Mouse (Mus musculus): ENCODE measurements around the gene Ankrd63.

DNA sequence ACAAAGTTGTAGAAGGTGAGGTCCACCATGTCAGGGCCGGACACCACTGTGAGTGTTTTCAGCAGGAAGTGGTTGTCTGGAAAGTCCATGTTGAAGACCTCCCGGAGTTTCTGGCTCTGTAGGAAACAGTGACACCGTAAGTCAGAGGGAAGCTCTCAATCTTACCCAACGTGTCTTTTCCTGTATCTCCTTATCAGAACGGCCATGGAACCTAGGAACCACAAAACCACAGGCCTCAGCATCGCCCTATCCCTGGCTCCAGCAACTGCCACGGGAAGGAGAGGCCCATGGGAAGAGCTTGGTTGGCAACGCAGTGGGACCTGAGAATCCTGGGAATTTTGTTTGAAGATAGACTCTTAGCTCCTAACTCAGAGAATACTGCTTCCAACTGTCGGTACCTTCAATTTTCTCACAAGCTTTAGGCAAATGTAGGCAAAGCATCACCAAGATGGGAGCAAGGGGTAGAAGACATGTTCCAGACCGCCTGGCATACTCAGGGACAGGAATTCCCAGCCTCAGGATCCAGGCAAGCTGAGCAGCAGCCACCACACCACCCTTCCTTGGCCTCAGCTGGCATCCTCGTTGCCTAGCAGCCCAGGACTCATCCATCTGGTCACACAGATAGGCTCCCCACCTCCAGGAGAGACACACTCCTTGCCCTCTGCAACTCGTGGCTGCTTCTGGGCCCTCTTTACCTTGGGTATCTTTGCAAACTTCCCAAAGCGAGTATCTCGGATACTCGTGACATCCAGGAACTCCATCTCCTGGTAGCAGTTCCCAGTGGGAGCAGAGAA is 20.1 kb upstream of the Ankrd63 start:
- TF ChIP-seq CTCF (IDR thresholded peaks at IDR 0.05; ENCODE audit: extremely low read depth, insufficient read depth, low read length) (no peak), POLR2A (IDR thresholded peaks at IDR 0.05; ENCODE audit: extremely low read depth, insufficient read depth, low read length) (no peak)
